Mouse (Mus musculus) monocyte, adult 59 days (primary cell): Measurements from ENCODE around the gene Krt86. TPM values are rescaled to one million over a fixed set of nuclear protein-coding genes. Genes with fewer than 3 reads are reported as not detected.

ENCODE experiments used
- total RNA-seq, 2 experiments: library from RNA; stranded (reverse); gene quantifications; one replicate each; pipeline ENCODE4 v1.2.4; 2023

Krt86 gene
- under 1 TPM; 0.27 to 0.73 TPM for total RNA-seq

GRCm38 (mm10) chr15:101472952-101473528 lies at the start of gene Krt86:
Gene Krt86, plus strand, starts transcription at chr15:101473478.

GRCm38 (mm10) chr15:101438555-101438954 lies 34.7 kb upstream of the Krt86 start, which contains the start of gene Krt87:
Gene Krt87, minus strand, starts transcription at chr15:101438804.

GRCm38 (mm10) chr15:101447444-101447843 lies 25.8 kb upstream of the Krt86 start, which contains the start of gene Krt88:
Gene Krt88, plus strand, starts transcription at chr15:101447744.

GRCm38 (mm10) chr15:101463651-101464050 lies 9.6 kb upstream of the Krt86 start, which contains the start of gene Krt81:
Gene Krt81, minus strand, starts transcription at chr15:101463751.

GRCm38 (mm10) chr15:101491431-101491830 lies 18.2 kb downstream of the Krt86 start, which contains the start of gene Krt83:
Gene Krt83, minus strand, starts transcription at chr15:101491512.

GRCm38 (mm10) chr15:101517161-101517560 lies 43.9 kb downstream of the Krt86 start, which contains the start of gene Gm49425:
Gene Gm49425, minus strand, starts transcription at chr15:101517261.

Other genes with a start within 250 kb of the Krt86 start
- gene Grasp, start 249.3 kb upstream of the Krt86 start, total RNA-seq, result 10 to 100 TPM; 15.2 to 17.9 TPM
- 1,000 to 10,000 TPM; 2,185 to 2,202 TPM for gene Nr4a1, start 219.2 kb upstream of the Krt86 start, total RNA-seq
- 10 to 100 TPM; 42.9 to 44.5 TPM for gene Atg101, start 189.2 kb upstream of the Krt86 start, total RNA-seq
- gene 6030408B16Rik, start 180.3 kb upstream of the Krt86 start, total RNA-seq, result under 1 TPM; 0.46 to 0.79 TPM
- gene Krt80, start 103.3 kb upstream of the Krt86 start, total RNA-seq, result 100 to 1,000 TPM; 169 to 182 TPM
- gene Krt7, start 62.4 kb upstream of the Krt86 start, total RNA-seq, result 1 to 10 TPM; 6.9 to 7.7 TPM
- not detected for gene Krt87, start 34.7 kb upstream of the Krt86 start, total RNA-seq
- gene Krt88, start 25.7 kb upstream of the Krt86 start, total RNA-seq, result not detected
- not detected for gene Krt81, start 9.7 kb upstream of the Krt86 start, total RNA-seq
- gene Krt83, start 18.0 kb downstream of the Krt86 start, total RNA-seq, result not detected
- gene Gm49425, start 43.8 kb downstream of the Krt86 start, total RNA-seq, result not detected
- not detected for gene Krt84, start 59.3 kb downstream of the Krt86 start, total RNA-seq
- gene Krt82, start 77.2 kb downstream of the Krt86 start, total RNA-seq, result not detected
- not detected for gene Krt90, start 89.5 kb downstream of the Krt86 start, total RNA-seq
- not detected for gene Krt75, start 100.4 kb downstream of the Krt86 start, total RNA-seq
- not detected for gene Gm5414, start 154.7 kb downstream of the Krt86 start, total RNA-seq
- not detected for gene Gm5478, start 173.9 kb downstream of the Krt86 start, total RNA-seq
- gene Krt6b, start 206.8 kb downstream of the Krt86 start, total RNA-seq, result not detected
- gene Krt6a, start 220.8 kb downstream of the Krt86 start, total RNA-seq, result not detected
- not detected for gene Krt5, start 239.4 kb downstream of the Krt86 start, total RNA-seq